Mouse (Mus musculus) heart, adult 2 months (tissue): ENCODE measurements at regions not wholly inside any gene's neighbourhood (a gene's known extent, or its start where the extent isn't known, plus 50 kb on each side); places are given as distances from the start of the nearest gene placed in this dataset.

Source experiments
- DNase-seq, 2 experiments: peaks; one replicate each; pipeline ENCODE4 v3.0.0; 2021
- H3K27ac ChIP-seq: fragments of 200-600 bp; 2 replicates; pipeline ENCODE4 v1.8.1; 2022
- H3K27me3 ChIP-seq: fragments of 200-500 bp; 2 replicates; pipeline ENCODE4 v1.6.1; 2012; ENCODE audit warnings: mild to moderate bottlenecking, low read length, inconsistent platforms, mixed read lengths; ENCODE audit not compliant: control insufficient read depth, insufficient read depth
- H3K36me3 ChIP-seq: fragments of 200-500 bp; 2 replicates; pipeline ENCODE4 v1.6.1; 2012; ENCODE audit warnings: low read length, inconsistent platforms; ENCODE audit not compliant: control insufficient read depth, insufficient read depth
- H3K4me1 ChIP-seq: fragments of 200-500 bp; 2 replicates; pipeline ENCODE4 v1.6.1; 2011; ENCODE audit warnings: low read length; ENCODE audit not compliant: control insufficient read depth, insufficient read depth
- H3K4me3 ChIP-seq: fragments of 200-600 bp; 2 replicates; pipeline ENCODE4 v1.8.1; 2022
- H3K79me2 ChIP-seq: fragments of 200-500 bp; replicated peaks from 2 replicates; pipeline ENCODE4 v1.6.1; 2012; ENCODE audit warnings: mild to moderate bottlenecking, inconsistent platforms, low read length, moderate library complexity, mixed read lengths; ENCODE audit not compliant: control insufficient read depth, insufficient read depth
- H3K9ac ChIP-seq: fragments of 200-500 bp; 2 replicates; pipeline ENCODE4 v1.6.1; 2012; ENCODE audit warnings: low read depth, mild to moderate bottlenecking, control low read depth, inconsistent platforms, low read length, mixed read lengths
- CTCF ChIP-seq: fragments of 200-600 bp; IDR thresholded peaks from 2 replicates; pipeline ENCODE4 v1.8.1; 2022; ENCODE audit warnings: antibody characterized with exemption, mild to moderate bottlenecking, moderate library complexity
- EP300 ChIP-seq: fragments of 200-500 bp; IDR thresholded peaks from 2 replicates; pipeline ENCODE4 v1.6.1; 2011; ENCODE audit warnings: low read depth, low read length, control low read depth; ENCODE audit not compliant: insufficient read depth
- POLR2A ChIP-seq: fragments of 200-500 bp; IDR thresholded peaks from 2 replicates; pipeline ENCODE4 v1.6.1; 2011; ENCODE audit warnings: mild to moderate bottlenecking, low read depth, low read length, control low read depth; ENCODE audit not compliant: insufficient read depth
- WGBS: fragments of 180-500 bp; shearing (Covaris S2); methylation state at CpG from one replicate; pipeline ENCODE4 v1.1.7; 2018; 5-methylcytosine and 5-hydroxymethylcytosine counted together
- intact Hi-C: fragments of 180-260 bp; cut with DNase I; formaldehyde crosslinking; loops from one replicate; pipeline ENCODE4 v1.15.1; 2025

- intact Hi-C loops: no loop called here
- 84% methylated on average over 10 of the region's 10 CpGs for WGBS
Observed at GRCm38 (mm10) chr9:61664000-61664622, 250.2 kb downstream of the Rplp1 start.

GRCm38 (mm10) chr9:61662055-61663028 is 252.0 kb downstream of the Rplp1 start:
- no peaks in the 10 kb centered on the region for H3K36me3 ChIP-seq
- no peaks in the 10 kb centered on the region for H3K79me2 ChIP-seq
- no peak for DNase-seq
- intact Hi-C loops: no loop called here
- no peaks in the 10 kb centered on the region for H3K27me3 ChIP-seq
- no peak for TF ChIP-seq EP300
- TF ChIP-seq POLR2A: no peak
- no peak for TF ChIP-seq CTCF
- H3K9ac ChIP-seq: no peak overlapping the region
- WGBS: 61% methylated on average over 12 of the region's 12 CpGs
- H3K4me3 ChIP-seq: no peak overlapping the region
- H3K27ac ChIP-seq: no peak overlapping the region
- H3K4me1 ChIP-seq: peaks cover 2% of the 10 kb centered on the region

More at GRCm38 (mm10) chr9:61664000-61664622, 250.2 kb downstream of the Rplp1 start:
- Histone ChIP-seq H3K4me1 (peaks cover 2% of the 10 kb centered on the region), H3K27me3 (no peaks in the 10 kb centered on the region), H3K9ac (no peak overlapping the region), H3K27ac (no peak overlapping the region), H3K79me2 (no peaks in the 10 kb centered on the region), H3K36me3 (no peaks in the 10 kb centered on the region), H3K4me3 (no peak overlapping the region)
- no peak for DNase-seq
- TF ChIP-seq CTCF (no peak), EP300 (no peak), POLR2A (no peak)

GRCm38 (mm10) chr9:61660191-61660590 is 254.2 kb downstream of the Rplp1 start:
- Histone ChIP-seq H3K27ac (no peak overlapping the region), H3K4me1 (no peaks in the 10 kb centered on the region), H3K27me3 (no peaks in the 10 kb centered on the region), H3K36me3 (no peaks in the 10 kb centered on the region), H3K79me2 (no peaks in the 10 kb centered on the region), H3K9ac (no peak overlapping the region), H3K4me3 (no peak overlapping the region)
- intact Hi-C loops: no loop called here
- WGBS: 70% methylated on average over 3 of the region's 3 CpGs
- no peak for TF ChIP-seq CTCF
- TF ChIP-seq EP300: no peak
- TF ChIP-seq POLR2A: no peak
- DNase-seq: no peak

GRCm38 (mm10) chr9:61657996-61658395 is 256.3 kb downstream of the Rplp1 start:
- Histone ChIP-seq H3K27ac (no peak overlapping the region), H3K27me3 (no peaks in the 10 kb centered on the region), H3K4me3 (no peak overlapping the region), H3K36me3 (no peaks in the 10 kb centered on the region), H3K79me2 (no peaks in the 10 kb centered on the region), H3K9ac (no peak overlapping the region), H3K4me1 (no peaks in the 10 kb centered on the region)
- TF ChIP-seq EP300 (no peak), POLR2A (no peak), CTCF (no peak)
- WGBS: 69% methylated on average over 8 of the region's 8 CpGs
- peak in 1 of 2 experiments; percentile 45 for DNase-seq
- intact Hi-C loops: loop anchor here (5.0 kb wide), 1 partner anchor 321 kb away; no protein-coding TSS in a partner anchor

GRCm38 (mm10) chr9:61655433-61655981 is 258.8 kb downstream of the Rplp1 start:
- intact Hi-C loops: loop anchor here (5.0 kb wide), 1 partner anchor 318 kb away; no protein-coding TSS in a partner anchor
- TF ChIP-seq EP300 (peak; percentile 84), CTCF (no peak), POLR2A (no peak)

More at GRCm38 (mm10) chr9:61655433-61655981, 258.8 kb downstream of the Rplp1 start:
- Histone ChIP-seq H3K27me3 (no peaks in the 10 kb centered on the region), H3K27ac (peak overlapping the region; percentile 67), H3K79me2 (no peaks in the 10 kb centered on the region), H3K4me1 (no peaks in the 10 kb centered on the region), H3K4me3 (no peak overlapping the region), H3K36me3 (no peaks in the 10 kb centered on the region), H3K9ac (no peak overlapping the region)
- peak; percentile 78 to 90 for DNase-seq
- WGBS: 15% methylated on average over 9 of the region's 9 CpGs
